Mouse (Mus musculus) neural tube, embryonic 15.5 days (tissue): ENCODE measurements around the gene Stat5a. TPM values are rescaled to one million over a fixed set of nuclear protein-coding genes. Genes with fewer than 3 reads are reported as not detected.

Source experiments
- ATAC-seq: fragments of 200-750 bp; cut with Nextera tagmentation; 2 replicates; pipeline ENCODE4 v1.8.0; 2017; ENCODE audit warnings: mild to moderate bottlenecking, moderate TSS enrichment, moderate library complexity; ENCODE audit not compliant: low FRiP score
- H3K27ac ChIP-seq: fragments of 300-500 bp; sonication (generic); replicated peaks from 2 replicates; pipeline ENCODE4 v1.5.1; 2015; ENCODE audit warnings: mild to moderate bottlenecking, inconsistent platforms
- H3K27me3 ChIP-seq: fragments of 300-500 bp; sonication (generic); replicated peaks from 2 replicates; pipeline ENCODE4 v1.6.1; 2015; ENCODE audit warnings: inconsistent platforms
- H3K36me3 ChIP-seq: fragments of 300-500 bp; sonication (generic); 2 replicates; pipeline ENCODE4 v1.6.1; 2015; ENCODE audit warnings: inconsistent platforms
- H3K4me1 ChIP-seq: fragments of 300-500 bp; sonication (generic); 2 replicates; pipeline ENCODE4 v1.6.1; 2015; ENCODE audit warnings: inconsistent platforms
- H3K4me2 ChIP-seq: fragments of 300-500 bp; sonication (generic); 2 replicates; pipeline ENCODE4 v1.6.1; 2015; ENCODE audit warnings: inconsistent platforms, mild to moderate bottlenecking, moderate library complexity
- H3K4me3 ChIP-seq: fragments of 300-500 bp; sonication (generic); replicated peaks from 2 replicates; pipeline ENCODE4 v1.5.1; 2015; ENCODE audit warnings: mild to moderate bottlenecking, inconsistent platforms
- H3K9ac ChIP-seq: fragments of 300-500 bp; sonication (generic); replicated peaks from 2 replicates; pipeline ENCODE4 v1.6.1; 2015; ENCODE audit warnings: mild to moderate bottlenecking, inconsistent platforms
- H3K9me3 ChIP-seq: fragments of 300-500 bp; sonication (generic); replicated peaks from 2 replicates; pipeline ENCODE4 v1.6.1; 2016; ENCODE audit warnings: inconsistent platforms
- WGBS: fragments of 180-500 bp; shearing (Covaris S2); methylation state at CpG from one replicate; pipeline ENCODE4 v1.1.7; 2015; ENCODE audit warnings: mixed read lengths; 5-methylcytosine and 5-hydroxymethylcytosine counted together
- polyA plus RNA-seq: library from polyadenylated mRNA; unstranded; fragments of >200 nt; fragmentation: Nextera tagmentation; extraction: Ambion mirVana; gene quantifications from 2 replicates; pipeline ENCODE4 v1.2.1, GENCODE M21; 2015

Stat5a gene
- 2.1 and 10.1 TPM in 2 replicates for polyA plus RNA-seq

GRCm38 (mm10) chr11:100858935-100859578 lies at the start of gene Stat5a:
Stat5a (plus strand) TSS chr11:100859351.
- no peak for ATAC-seq
- WGBS, result 59% methylated on average over 9 of the region's 9 CpGs
- Histone ChIP-seq H3K4me2 (peak within 1 kb of the TSS; percentile 68), H3K4me3 (peak within 1 kb of the TSS; percentile 46), H3K9ac (peak within 1 kb of the TSS; percentile 47), H3K27me3 (peaks cover 60% of the 10 kb centered on the region), H3K9me3 (no peaks in the 10 kb centered on the region), H3K36me3 (no peaks in the 10 kb centered on the region), H3K4me1 (peaks cover 10% of the 10 kb centered on the region), H3K27ac (no peak within 1 kb of the TSS)

- ATAC-seq, result no peak
- Histone ChIP-seq H3K27me3 (no peaks in the 10 kb centered on the region), H3K9me3 (no peaks in the 10 kb centered on the region), H3K4me3 (no peak overlapping the region), H3K27ac (no peak overlapping the region), H3K36me3 (no peaks in the 10 kb centered on the region), H3K9ac (no peak overlapping the region), H3K4me2 (no peak overlapping the region), H3K4me1 (no peaks in the 10 kb centered on the region)
- 85% methylated on average over 9 of the region's 9 CpGs for WGBS
Measured at GRCm38 (mm10) chr11:100810516-100810915, 48.6 kb upstream of the Stat5a start.

GRCm38 (mm10) chr11:100811132-100811531 lies 48.0 kb upstream of the Stat5a start:
- 100% methylated on average over 2 of the region's 2 CpGs for WGBS
- Histone ChIP-seq H3K27ac (no peak overlapping the region), H3K4me2 (no peak overlapping the region), H3K27me3 (no peaks in the 10 kb centered on the region), H3K4me3 (no peak overlapping the region), H3K9me3 (no peaks in the 10 kb centered on the region), H3K4me1 (no peaks in the 10 kb centered on the region), H3K36me3 (no peaks in the 10 kb centered on the region), H3K9ac (no peak overlapping the region)
- no peak for ATAC-seq

- no peaks in the 10 kb centered on the region for H3K27me3 ChIP-seq
- no peaks in the 10 kb centered on the region for H3K36me3 ChIP-seq
- H3K4me2 ChIP-seq, result no peak overlapping the region
- no peak overlapping the region for H3K27ac ChIP-seq
- ATAC-seq, result no peak
- H3K9me3 ChIP-seq, result no peaks in the 10 kb centered on the region
- peaks cover 20% of the 10 kb centered on the region for H3K4me1 ChIP-seq
- H3K9ac ChIP-seq, result no peak overlapping the region
- WGBS, result 77% methylated on average over 13 of the region's 13 CpGs
- no peak overlapping the region for H3K4me3 ChIP-seq
Measured at GRCm38 (mm10) chr11:100814498-100814897, 44.7 kb upstream of the Stat5a start.

- H3K4me3 ChIP-seq, result no peak overlapping the region
- H3K36me3 ChIP-seq, result no peaks in the 10 kb centered on the region
- 75% methylated on average over 3 of the region's 3 CpGs for WGBS
- no peak overlapping the region for H3K27ac ChIP-seq
- peaks cover 22% of the 10 kb centered on the region for H3K4me1 ChIP-seq
- H3K9ac ChIP-seq, result no peak overlapping the region
- no peaks in the 10 kb centered on the region for H3K9me3 ChIP-seq
- H3K27me3 ChIP-seq, result no peaks in the 10 kb centered on the region
- ATAC-seq, result no peak
- no peak overlapping the region for H3K4me2 ChIP-seq
Measured at GRCm38 (mm10) chr11:100816342-100816741, 42.8 kb upstream of the Stat5a start.

- no peak overlapping the region for H3K9ac ChIP-seq
- peaks cover 22% of the 10 kb centered on the region for H3K4me1 ChIP-seq
- no peak for ATAC-seq
- no peaks in the 10 kb centered on the region for H3K36me3 ChIP-seq
- H3K4me2 ChIP-seq, result no peak overlapping the region
- WGBS, result 64% methylated on average over 4 of the region's 4 CpGs
- no peaks in the 10 kb centered on the region for H3K27me3 ChIP-seq
- no peaks in the 10 kb centered on the region for H3K9me3 ChIP-seq
- 0 out of 2 replicates have a peak overlapping the region, but pooled peaks have one; percentile 18 for H3K27ac ChIP-seq
- no peak overlapping the region for H3K4me3 ChIP-seq
Measured at GRCm38 (mm10) chr11:100816801-100817200, 42.4 kb upstream of the Stat5a start.

- H3K4me2 ChIP-seq, result no peak overlapping the region
- peaks cover 23% of the 10 kb centered on the region for H3K4me1 ChIP-seq
- H3K9ac ChIP-seq, result no peak overlapping the region
- no peak for ATAC-seq
- 37% methylated on average over 9 of the region's 9 CpGs for WGBS
- H3K9me3 ChIP-seq, result no peaks in the 10 kb centered on the region
- no peak overlapping the region for H3K4me3 ChIP-seq
- no peaks in the 10 kb centered on the region for H3K36me3 ChIP-seq
- 0 out of 2 replicates have a peak overlapping the region, but pooled peaks have one; percentile 18 for H3K27ac ChIP-seq
- no peaks in the 10 kb centered on the region for H3K27me3 ChIP-seq
Measured at GRCm38 (mm10) chr11:100817311-100817710, 41.8 kb upstream of the Stat5a start.

GRCm38 (mm10) chr11:100818359-100819012 lies 40.7 kb upstream of the Stat5a start:
- no peaks in the 10 kb centered on the region for H3K36me3 ChIP-seq
- 80% methylated on average over 15 of the region's 15 CpGs for WGBS
- no peak overlapping the region for H3K4me2 ChIP-seq
- no peak overlapping the region for H3K9ac ChIP-seq
- H3K4me3 ChIP-seq, result no peak overlapping the region
- H3K9me3 ChIP-seq, result no peaks in the 10 kb centered on the region
- ATAC-seq, result no peak
- no peaks in the 10 kb centered on the region for H3K27me3 ChIP-seq
- H3K27ac ChIP-seq, result no peak overlapping the region
- peaks cover 24% of the 10 kb centered on the region for H3K4me1 ChIP-seq

GRCm38 (mm10) chr11:100819048-100819447 lies 40.1 kb upstream of the Stat5a start:
- 44% methylated on average over 8 of the region's 8 CpGs for WGBS
- no peak for ATAC-seq

GRCm38 (mm10) chr11:100819626-100820025 lies 39.5 kb upstream of the Stat5a start:
- H3K4me1 ChIP-seq, result peaks cover 24% of the 10 kb centered on the region
- H3K9ac ChIP-seq, result no peak overlapping the region
- no peaks in the 10 kb centered on the region for H3K36me3 ChIP-seq
- no peaks in the 10 kb centered on the region for H3K9me3 ChIP-seq
- WGBS, result 88% methylated on average over 16 of the region's 16 CpGs
- H3K27ac ChIP-seq, result no peak overlapping the region
- H3K27me3 ChIP-seq, result no peaks in the 10 kb centered on the region
- no peak for ATAC-seq
- no peak overlapping the region for H3K4me3 ChIP-seq
- H3K4me2 ChIP-seq, result no peak overlapping the region

More at GRCm38 (mm10) chr11:100819048-100819447, 40.1 kb upstream of the Stat5a start:
- Histone ChIP-seq H3K36me3 (no peaks in the 10 kb centered on the region), H3K27ac (no peak overlapping the region), H3K9me3 (no peaks in the 10 kb centered on the region), H3K9ac (no peak overlapping the region), H3K4me3 (no peak overlapping the region), H3K27me3 (no peaks in the 10 kb centered on the region), H3K4me2 (no peak overlapping the region), H3K4me1 (peaks cover 24% of the 10 kb centered on the region)

GRCm38 (mm10) chr11:100820047-100820446 lies 39.1 kb upstream of the Stat5a start:
- no peak overlapping the region for H3K27ac ChIP-seq
- WGBS, result 83% methylated on average over 8 of the region's 8 CpGs
- no peak overlapping the region for H3K9ac ChIP-seq

GRCm38 (mm10) chr11:100821605-100822220 lies 37.4 kb upstream of the Stat5a start:
- no peak overlapping the region for H3K4me3 ChIP-seq
- no peak for ATAC-seq
- H3K9ac ChIP-seq, result no peak overlapping the region
- no peak overlapping the region for H3K27ac ChIP-seq
- H3K4me2 ChIP-seq, result no peak overlapping the region
- no peaks in the 10 kb centered on the region for H3K36me3 ChIP-seq
- no peaks in the 10 kb centered on the region for H3K27me3 ChIP-seq
- H3K4me1 ChIP-seq, result peaks cover 30% of the 10 kb centered on the region
- WGBS, result 89% methylated on average over 13 of the region's 13 CpGs
- no peaks in the 10 kb centered on the region for H3K9me3 ChIP-seq

More at GRCm38 (mm10) chr11:100820047-100820446, 39.1 kb upstream of the Stat5a start:
- Histone ChIP-seq H3K9me3 (no peaks in the 10 kb centered on the region), H3K4me1 (peaks cover 24% of the 10 kb centered on the region), H3K4me3 (no peak overlapping the region), H3K4me2 (no peak overlapping the region), H3K27me3 (no peaks in the 10 kb centered on the region), H3K36me3 (no peaks in the 10 kb centered on the region)
- ATAC-seq, result no peak
